Mouse (Mus musculus): Measurements from ENCODE around the gene Ccdc183. TPM values are rescaled to one million over a fixed set of nuclear protein-coding genes. Genes with fewer than 3 reads are reported as not detected.
A peak's percentile ranks its signal among the peaks of the same experiment; 100 is the strongest.

Gene Ccdc183
- total RNA-seq, 1 experiment from 2014 or later = not detected

DNA sequence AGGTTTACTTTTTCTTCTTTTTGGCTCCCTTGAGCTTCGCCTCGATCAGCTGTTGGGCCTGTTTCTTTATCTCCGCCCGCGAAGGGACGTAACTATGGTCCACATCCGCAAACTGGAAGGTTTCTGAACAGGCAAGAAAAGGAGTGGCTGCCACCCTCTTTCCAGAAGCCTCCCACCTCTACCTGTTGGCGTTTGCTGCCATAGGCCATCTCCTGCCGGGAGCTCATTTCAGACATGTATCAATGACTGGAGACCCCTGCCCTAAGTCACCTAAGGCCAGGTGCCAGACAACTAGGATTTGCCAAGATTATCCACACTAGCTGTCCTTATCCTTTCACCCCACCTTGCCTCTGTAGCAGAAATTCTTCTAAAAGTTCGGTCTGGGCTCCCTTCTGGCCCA lies 8.8 kb downstream of the Ccdc183 start:
- peak; percentile 35 for ATAC-seq (replicated peaks; ENCODE audit: low read depth, poor library complexity, severe bottlenecking)

DNA sequence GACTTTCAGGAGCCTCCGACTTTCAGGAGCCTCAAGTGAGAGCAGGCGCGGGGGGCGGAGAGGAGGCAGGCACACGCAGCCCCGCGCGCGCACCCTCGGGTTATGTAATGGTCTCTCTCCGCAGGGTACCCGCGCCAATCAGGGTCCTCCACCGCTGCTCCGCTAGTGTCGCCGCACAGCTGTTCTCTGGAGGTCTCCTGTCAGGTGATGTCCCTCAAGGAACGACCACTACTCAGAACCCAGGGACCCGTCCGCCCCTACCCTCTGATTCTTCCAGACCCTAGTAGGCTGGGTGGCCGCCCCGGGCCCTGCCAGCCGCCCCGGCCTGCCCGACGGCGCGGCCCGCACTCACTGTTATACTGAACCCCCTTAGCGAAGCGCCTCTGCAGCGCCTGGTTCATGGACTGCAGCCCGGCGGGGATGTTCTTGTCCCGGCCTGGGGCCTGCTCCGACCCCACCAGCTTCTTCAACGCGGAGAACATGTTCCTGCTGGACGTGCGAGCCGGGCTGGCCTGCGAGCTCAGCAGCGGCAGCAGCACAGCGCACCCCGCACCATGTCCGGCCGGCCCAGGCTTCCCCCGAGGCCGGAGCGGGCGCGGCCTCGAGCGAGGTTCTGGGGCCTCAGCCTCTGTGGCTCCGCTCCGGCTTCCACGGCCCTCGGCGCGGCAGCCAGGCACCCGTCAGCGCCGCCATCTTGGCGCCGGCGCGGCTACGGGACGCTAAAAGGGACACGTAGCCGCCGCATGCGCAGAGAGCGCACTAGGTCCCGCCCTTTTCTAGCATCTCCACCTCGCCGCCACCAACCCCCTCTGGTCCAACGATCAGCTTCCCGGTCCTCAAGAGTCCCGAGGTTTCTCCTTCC lies 9.5 kb downstream of the Ccdc183 start, which contains the start of gene Rabl6:
TSS of gene Rabl6 (minus strand) at position 761 of the 862 bp plus-strand sequence.
- ATAC-seq (replicated peaks; ENCODE audit: low read depth, poor library complexity, severe bottlenecking) = peak; percentile 93

DNA sequence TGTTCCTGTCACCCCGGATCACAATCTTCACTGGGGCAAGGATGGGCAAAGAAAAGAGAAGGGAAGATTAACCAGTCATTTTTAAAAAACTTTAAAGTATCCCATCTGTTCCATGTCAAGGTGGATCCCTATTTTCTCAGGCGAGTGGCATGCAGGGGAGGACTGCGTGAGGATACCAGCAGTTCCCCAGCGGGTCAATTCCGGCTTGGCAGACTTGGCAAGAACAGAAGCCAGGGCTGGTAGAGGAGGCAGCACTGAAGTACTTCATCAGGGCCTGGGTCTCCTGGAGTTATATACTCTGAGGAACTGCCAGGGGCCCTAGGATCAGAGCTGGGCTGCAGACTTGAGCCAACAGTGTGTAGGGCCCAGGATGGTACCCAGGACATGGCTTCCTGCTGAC lies 15.0 kb downstream of the Ccdc183 start:
- ATAC-seq (replicated peaks; ENCODE audit: low read depth, poor library complexity, severe bottlenecking) = no peak

GRCm38 (mm10) chr2:25600037-25600436 lies 17.4 kb downstream of the Ccdc183 start:
- no peak for ATAC-seq (replicated peaks; ENCODE audit: low read depth, poor library complexity, severe bottlenecking)

DNA sequence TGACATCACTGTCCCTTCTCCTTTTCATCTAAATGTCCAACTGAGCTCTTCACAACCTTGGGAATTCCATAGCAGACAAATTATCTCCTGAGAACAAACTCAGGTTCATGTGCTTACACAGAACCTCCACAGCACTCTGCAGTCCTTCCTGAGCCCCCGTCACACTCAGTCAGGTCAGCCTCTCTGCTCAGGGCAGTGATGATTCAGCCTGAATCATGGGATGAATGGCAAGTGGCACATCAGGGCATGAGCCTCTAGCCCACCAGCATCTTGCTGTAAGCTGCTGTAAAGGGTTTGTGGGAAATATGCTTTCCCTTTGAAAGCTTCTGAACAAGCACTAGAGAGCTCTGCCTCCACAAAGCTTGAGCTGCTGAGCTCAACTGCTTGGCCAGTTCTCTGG lies 18.7 kb downstream of the Ccdc183 start:
- ATAC-seq (replicated peaks; ENCODE audit: low read depth, poor library complexity, severe bottlenecking) = no peak

DNA sequence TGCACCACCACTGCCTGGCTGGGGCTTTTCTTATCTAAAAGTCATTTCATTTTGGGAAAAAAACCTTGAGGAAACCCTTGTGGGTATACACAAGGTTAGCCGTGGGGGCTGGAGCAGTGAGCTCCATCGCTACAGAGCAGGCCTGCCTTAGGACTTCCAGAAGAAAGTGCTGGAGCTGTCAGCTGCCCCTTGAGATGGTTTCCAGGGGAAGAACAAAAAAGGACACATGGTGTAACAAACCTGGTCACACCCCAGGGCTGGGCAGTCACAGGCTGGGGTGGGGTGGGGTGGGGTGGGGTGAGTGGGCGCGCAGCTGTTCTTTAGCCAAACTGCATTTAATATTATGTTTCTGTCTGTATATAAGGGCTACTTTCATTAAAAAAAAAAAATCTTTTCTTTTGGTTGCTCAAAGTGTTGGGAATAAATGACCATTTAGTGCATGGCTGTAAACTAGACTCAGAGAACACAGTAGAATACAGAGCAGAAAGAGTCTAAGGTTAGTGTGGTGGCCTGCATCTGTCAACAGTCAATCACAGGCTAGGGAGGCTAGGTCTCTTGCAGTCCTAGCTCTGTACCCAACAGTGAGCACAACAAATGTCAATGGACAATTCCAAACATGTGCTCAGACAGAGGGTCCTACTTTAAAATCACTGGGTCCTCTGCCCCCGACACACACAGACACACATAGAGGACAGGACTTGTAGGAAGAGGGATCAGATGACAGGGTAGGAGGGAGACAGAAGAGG lies 20.5 kb downstream of the Ccdc183 start:
- ATAC-seq (replicated peaks; ENCODE audit: low read depth, poor library complexity, severe bottlenecking) = no peak

DNA sequence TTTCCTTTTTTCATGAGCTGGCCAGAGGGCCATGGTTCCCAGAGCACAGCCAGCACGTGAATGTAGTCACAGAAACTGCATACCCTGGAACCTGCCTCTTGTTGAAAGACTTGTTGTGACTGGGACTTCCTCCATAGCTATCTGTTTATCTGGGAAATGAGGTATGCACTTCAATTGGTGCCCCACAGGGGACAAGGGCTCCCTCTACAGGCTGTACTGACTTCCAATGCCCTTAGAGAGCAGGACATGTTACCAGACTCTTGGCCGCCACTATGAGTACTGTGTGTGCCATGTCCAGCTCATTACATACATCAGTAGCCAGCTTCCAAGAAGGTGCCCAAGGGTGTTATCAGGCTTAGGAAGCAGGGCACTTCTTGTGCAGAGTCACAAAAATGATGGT lies 25.6 kb downstream of the Ccdc183 start:
- ATAC-seq (replicated peaks; ENCODE audit: low read depth, poor library complexity, severe bottlenecking) = peak; percentile 84

GRCm38 (mm10) chr2:25588227-25588907 lies 29.1 kb downstream of the Ccdc183 start:
- ATAC-seq (replicated peaks; ENCODE audit: low read depth, poor library complexity, severe bottlenecking) = no peak

- ATAC-seq (replicated peaks; ENCODE audit: low read depth, poor library complexity, severe bottlenecking) = no peak
Observed at GRCm38 (mm10) chr2:25587290-25587689, 30.2 kb downstream of the Ccdc183 start.

DNA sequence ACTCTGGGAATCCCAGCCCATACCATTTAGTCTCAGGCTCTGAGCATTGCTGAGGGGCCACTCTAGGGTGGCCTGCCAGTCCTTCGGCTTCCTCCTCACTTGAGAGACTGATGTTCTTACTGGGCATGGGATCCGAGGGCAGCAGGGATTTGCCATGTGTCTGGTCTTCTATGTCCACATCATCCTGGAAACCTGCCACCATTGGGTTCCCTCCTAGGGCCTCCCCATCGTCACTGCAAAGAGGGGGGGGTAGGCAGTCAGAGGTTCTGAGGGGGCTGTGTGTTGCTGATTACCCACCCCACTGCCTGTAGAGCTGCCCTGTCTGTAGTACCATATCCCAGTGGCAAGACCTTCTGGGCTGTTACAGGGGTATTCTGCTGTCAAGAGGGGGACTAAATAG lies 31.9 kb downstream of the Ccdc183 start:
- ATAC-seq (replicated peaks; ENCODE audit: low read depth, poor library complexity, severe bottlenecking) = no peak

GRCm38 (mm10) chr2:25584856-25585255 lies 32.6 kb downstream of the Ccdc183 start:
- ATAC-seq (replicated peaks; ENCODE audit: low read depth, poor library complexity, severe bottlenecking) = no peak

DNA sequence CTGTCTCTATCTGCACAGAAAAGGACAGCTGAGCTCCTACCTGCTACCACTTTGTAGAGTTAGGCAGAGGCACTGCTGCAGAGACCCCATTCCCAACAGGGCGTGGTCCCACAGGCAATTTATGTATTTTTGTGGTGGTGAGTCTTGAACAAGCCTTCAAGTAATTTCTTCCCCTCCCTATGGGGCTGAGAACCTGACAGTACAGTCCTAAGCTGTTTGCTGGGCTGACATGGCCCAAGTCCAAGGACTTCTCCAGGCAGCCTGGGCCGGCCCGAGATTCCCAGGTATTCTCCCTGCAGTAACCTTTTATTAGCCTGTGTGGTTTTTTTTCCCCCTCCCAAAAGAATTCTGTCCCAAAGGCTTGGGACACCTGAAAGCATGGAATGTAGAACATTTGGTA lies 33.3 kb downstream of the Ccdc183 start:
- no peak for ATAC-seq (replicated peaks; ENCODE audit: low read depth, poor library complexity, severe bottlenecking)

DNA sequence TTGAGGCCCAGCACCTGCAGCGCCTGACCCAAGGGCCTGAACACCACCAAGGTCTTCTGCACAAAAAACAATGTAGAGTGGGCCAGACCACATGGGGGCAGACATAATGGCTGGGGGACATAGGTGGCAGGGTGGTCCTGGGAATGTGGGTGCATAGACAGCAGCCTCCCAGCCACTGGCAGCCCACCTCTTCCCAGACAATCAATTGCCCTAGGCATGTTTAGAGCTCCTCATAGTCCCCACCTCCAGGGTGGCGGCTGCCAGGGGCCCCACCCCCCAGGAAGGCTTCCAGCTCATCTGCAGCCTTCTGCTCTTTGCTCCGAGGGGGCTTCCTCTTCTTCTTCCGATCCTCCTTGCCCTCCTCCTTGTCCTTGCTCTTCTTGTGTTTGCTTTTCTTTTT lies 33.9 kb downstream of the Ccdc183 start:
- ATAC-seq (replicated peaks; ENCODE audit: low read depth, poor library complexity, severe bottlenecking) = no peak

DNA sequence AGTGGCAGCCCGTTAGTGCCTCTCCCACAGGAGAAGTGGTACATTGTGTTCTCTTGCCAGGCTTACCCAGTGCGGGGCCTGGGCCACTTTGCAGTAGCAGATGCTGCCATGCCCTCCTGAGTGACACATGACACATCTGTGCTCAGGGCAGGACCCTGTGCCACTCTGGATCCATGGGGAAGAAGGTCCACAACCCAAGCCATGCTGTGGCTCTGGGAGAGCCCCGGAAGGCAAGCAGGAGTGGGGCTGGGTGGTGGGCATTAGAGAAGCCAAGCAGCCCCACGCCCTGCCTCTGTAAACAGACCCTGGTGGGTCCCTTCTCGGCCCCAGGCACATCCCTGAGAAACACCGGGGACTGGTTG lies 34.4 kb downstream of the Ccdc183 start:
- ATAC-seq (replicated peaks; ENCODE audit: low read depth, poor library complexity, severe bottlenecking) = no peak

DNA sequence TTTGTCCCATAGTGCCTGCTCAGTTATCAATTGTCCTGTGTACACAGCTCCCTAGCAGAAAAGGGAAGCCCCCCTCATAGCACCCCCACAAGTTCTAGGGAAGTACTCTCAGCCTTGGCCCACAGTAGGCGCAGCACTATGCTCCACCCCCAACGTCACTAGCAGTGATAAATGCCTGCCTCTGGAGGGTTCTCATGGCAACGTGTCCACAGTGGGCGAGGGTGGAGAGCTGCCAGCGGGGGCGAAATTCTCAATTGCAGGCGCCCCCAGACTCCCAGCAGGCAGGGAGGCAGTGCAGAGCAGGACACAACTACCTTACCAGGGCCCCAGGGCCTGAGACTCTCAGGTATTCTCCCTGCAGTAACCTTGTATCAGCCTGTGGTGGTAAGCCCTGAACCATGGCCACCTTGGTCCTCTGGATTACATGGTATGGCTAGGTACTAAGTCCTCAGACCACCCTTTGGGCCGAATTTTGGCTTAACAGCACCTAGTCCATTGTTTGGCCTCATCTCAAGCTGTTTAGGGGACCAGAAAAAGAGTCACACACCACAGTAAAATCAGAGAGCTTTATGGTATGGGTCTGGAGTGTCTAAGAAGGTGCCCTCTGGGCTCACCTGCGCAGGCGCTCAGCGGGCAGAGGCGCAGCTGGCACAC lies 34.9 kb downstream of the Ccdc183 start:
- ATAC-seq (replicated peaks; ENCODE audit: low read depth, poor library complexity, severe bottlenecking) = peak; percentile 40

DNA sequence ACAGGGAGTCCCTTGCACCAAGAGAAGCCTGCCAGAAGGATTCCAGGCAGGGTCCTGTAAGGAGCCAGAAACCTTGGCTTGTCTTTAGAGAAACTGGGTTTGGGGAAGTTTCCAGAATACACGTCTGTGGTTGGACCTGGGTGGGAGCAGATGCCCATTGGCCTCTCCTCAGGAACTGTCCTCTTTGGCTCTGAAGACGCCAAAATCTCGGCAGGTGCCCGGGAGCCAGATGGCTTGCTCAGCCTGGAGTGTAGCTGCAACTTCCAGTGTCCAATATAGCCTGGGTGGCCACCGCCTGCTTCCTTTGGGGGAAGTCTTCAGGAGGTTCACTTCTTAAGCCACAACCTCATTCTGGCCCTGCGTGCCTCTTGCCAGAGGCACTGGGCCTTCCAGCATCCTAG lies 35.6 kb downstream of the Ccdc183 start:
- ATAC-seq (replicated peaks; ENCODE audit: low read depth, poor library complexity, severe bottlenecking) = 0 out of 2 replicates have a peak, but pooled peaks have one; percentile 9

DNA sequence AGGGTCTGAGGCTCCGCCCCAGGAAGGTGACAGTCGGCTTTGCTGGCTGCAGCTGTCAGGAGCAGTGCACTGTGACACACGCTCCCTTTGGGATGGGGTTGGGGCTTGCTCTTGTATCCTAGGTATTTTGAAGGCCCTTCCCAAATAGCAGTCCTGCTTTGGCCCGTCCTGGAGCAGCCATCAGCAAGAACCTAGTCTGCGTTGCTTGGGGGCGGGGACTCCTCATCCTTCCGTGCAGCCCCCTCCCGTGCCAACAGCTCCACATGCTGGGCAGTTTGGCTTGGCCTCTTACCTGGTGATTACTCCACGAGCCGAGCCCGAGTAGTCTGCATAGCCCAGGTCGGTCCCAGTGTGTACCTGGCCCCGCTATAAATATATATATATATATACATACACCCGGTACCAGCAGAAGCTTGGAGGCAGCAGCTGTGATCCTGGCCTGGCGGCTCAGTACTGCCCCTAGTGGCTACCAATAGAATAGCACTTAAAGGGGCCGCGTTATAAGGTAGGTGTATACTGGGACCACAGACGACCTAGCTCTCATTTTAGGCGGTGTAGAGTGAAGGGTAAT lies 36.1 kb downstream of the Ccdc183 start, which contains the start of gene Ajm1:
TSS of gene Ajm1 (minus strand) at position 464 of the 571 bp plus-strand sequence.
- peak; percentile 73 for ATAC-seq (replicated peaks; ENCODE audit: low read depth, poor library complexity, severe bottlenecking)

- ATAC-seq (replicated peaks; ENCODE audit: low read depth, poor library complexity, severe bottlenecking) = no peak
Observed at GRCm38 (mm10) chr2:25580621-25581101, 36.8 kb downstream of the Ccdc183 start.

DNA sequence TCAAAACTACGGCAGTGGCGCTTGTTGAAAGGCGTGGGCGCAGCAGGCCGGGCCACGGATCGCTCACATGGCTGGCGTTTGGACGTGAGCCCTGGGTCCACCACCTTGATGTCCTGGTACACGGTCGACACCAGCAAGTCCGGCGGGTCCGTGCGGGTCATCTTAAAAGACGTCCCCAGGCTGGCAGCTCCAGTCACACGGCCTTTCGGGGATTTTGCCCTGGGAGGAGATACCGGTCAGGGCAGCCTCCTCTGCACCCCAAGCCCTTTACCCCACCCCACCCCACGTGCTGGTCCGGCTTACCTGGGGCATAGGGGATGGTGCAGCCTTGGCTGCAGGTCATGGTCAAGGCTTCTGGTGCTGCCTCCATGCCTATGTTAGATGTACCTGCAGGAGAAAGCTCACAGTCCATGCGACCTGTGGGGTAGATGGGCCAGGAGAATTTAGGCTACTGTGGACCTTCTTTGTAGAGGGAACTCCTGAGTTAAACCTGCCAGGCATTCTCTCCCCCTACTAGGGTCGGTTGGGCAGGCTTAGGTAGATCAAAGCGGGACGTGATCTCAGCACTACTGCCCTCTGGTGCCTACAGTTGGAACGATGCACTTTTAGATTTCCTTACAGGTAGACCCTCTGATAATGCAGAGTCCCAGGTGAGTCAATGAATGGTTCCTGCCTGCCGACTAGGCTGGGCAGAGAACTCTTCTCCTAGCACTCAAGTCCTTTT lies 37.6 kb downstream of the Ccdc183 start:
- no peak for ATAC-seq (replicated peaks; ENCODE audit: low read depth, poor library complexity, severe bottlenecking)

All from common myeloid progenitor, adult 5-6 weeks (primary cell).